Mouse (Mus musculus) MEL (cell line): ENCODE measurements at regions not wholly inside any gene's neighbourhood (a gene's known extent, or its start where the extent isn't known, plus 50 kb on each side); places are given as distances from the start of the nearest gene placed in this dataset.
"Not testable (repeated sequence)": the region's sequence is repeated elsewhere in the genome, so short reads cannot be mapped to it uniquely, and the experiment has no call there.

Source experiments
- DNase-seq: peaks from one replicate; pipeline ENCODE4 v3.0.0; 2011; ENCODE audit warnings: low read depth, low spot score
- H3K27ac ChIP-seq: 2 replicates; pipeline ENCODE4 v1.5.1; 2012; ENCODE audit warnings: low read depth, mild to moderate bottlenecking, control low read depth, low read length, moderate library complexity; ENCODE audit not compliant: control insufficient read depth
- H3K27me3 ChIP-seq, 2 experiments: fragments of 150-350 bp in 1 of 2; sonication (generic) in 1 of 2; 2 replicates each; pipeline ENCODE4 v1.6.1; 2012; ENCODE audit warnings: low read length in 2 of 2, mild to moderate bottlenecking in 2 of 2, improper control_type of control experiment in 1 of 2, moderate library complexity in 1 of 2; ENCODE audit not compliant: insufficient read depth in 2 of 2, control insufficient read depth in 1 of 2
- H3K36me3 ChIP-seq, 2 experiments: 2 replicates each; pipeline ENCODE4 v1.6.1; 2012 to 2014; ENCODE audit warnings: low read length in 2 of 2, improper control_type of control experiment in 1 of 2, inconsistent platforms in 1 of 2, mild to moderate bottlenecking in 1 of 2; ENCODE audit not compliant: insufficient read depth in 2 of 2, control insufficient read depth in 1 of 2
- H3K4me1 ChIP-seq, 2 experiments: fragments of 150-350 bp in 1 of 2; sonication (generic) in 1 of 2; 2 replicates each; pipeline ENCODE4 v1.6.1; 2012; ENCODE audit warnings: low read length in 2 of 2, improper control_type of control experiment in 1 of 2, mild to moderate bottlenecking in 1 of 2; ENCODE audit not compliant: insufficient read depth in 2 of 2, control insufficient read depth in 1 of 2
- H3K4me3 ChIP-seq, 2 experiments: fragments of 150-350 bp in 1 of 2; sonication (generic) in 1 of 2; 2 replicates each; pipeline ENCODE4 v1.5.1; 2012; ENCODE audit warnings: low read depth in 2 of 2, low read length in 2 of 2, mild to moderate bottlenecking in 2 of 2, moderate library complexity in 2 of 2, control low read depth in 1 of 2, improper control_type of control experiment in 1 of 2; ENCODE audit not compliant: control insufficient read depth in 1 of 2, insufficient read depth in 1 of 2
- H3K79me2 ChIP-seq: 2 replicates; pipeline ENCODE4 v1.6.1; 2012; ENCODE audit warnings: mild to moderate bottlenecking, low read length, moderate library complexity; ENCODE audit not compliant: control insufficient read depth, poor library complexity, insufficient read depth
- H3K9ac ChIP-seq: 2 replicates; pipeline ENCODE4 v1.6.1; 2012; ENCODE audit warnings: low read depth, mild to moderate bottlenecking, control low read depth, low read length, moderate library complexity; ENCODE audit not compliant: control insufficient read depth, poor library complexity, severe bottlenecking
- H3K9me3 ChIP-seq: fragments of 150-350 bp; sonication (generic); replicated peaks from 2 replicates; pipeline ENCODE4 v1.6.1; 2012; ENCODE audit warnings: mild to moderate bottlenecking, low read length, improper control_type of control experiment, moderate library complexity; ENCODE audit not compliant: insufficient read depth
- BHLHE40 ChIP-seq: IDR thresholded peaks from 2 replicates; pipeline ENCODE4 v1.6.1; 2012; ENCODE audit warnings: low read depth, mild to moderate bottlenecking, inconsistent platforms, low read length, improper control_type of control experiment, borderline replicate concordance
- CHD1 ChIP-seq: IDR thresholded peaks from 2 replicates; pipeline ENCODE4 v1.6.1; 2012; ENCODE audit warnings: low read depth, mild to moderate bottlenecking, inconsistent platforms, low read length, improper control_type of control experiment
- CHD2 ChIP-seq: IDR thresholded peaks from 2 replicates; pipeline ENCODE4 v1.6.1; 2011; ENCODE audit warnings: low read length, improper control_type of control experiment
- CTCF ChIP-seq, 3 experiments: IDR thresholded peaks in 2 of 3; conservative IDR thresholded peaks in 1 of 3; 2 replicates each; pipeline ENCODE4 v1.5.1; 2011 to 2012; ENCODE audit warnings: low read length in 3 of 3, low read depth in 2 of 3, mild to moderate bottlenecking in 2 of 3, improper control_type of control experiment in 1 of 3, inconsistent platforms in 1 of 3, mixed read lengths in 1 of 3, moderate library complexity in 1 of 3; ENCODE audit not compliant: control insufficient read depth in 1 of 3, insufficient read depth in 1 of 3, poor library complexity in 1 of 3, severe bottlenecking in 1 of 3
- ELF1 ChIP-seq: IDR thresholded peaks from 2 replicates; pipeline ENCODE4 v1.6.1; 2014; ENCODE audit warnings: low read depth, mild to moderate bottlenecking, inconsistent platforms, low read length, improper control_type of control experiment, moderate library complexity
- EP300 ChIP-seq, 2 experiments: IDR thresholded peaks; 2 replicates each; pipeline ENCODE4 v1.6.1; 2011; ENCODE audit warnings: improper control_type of control experiment in 2 of 2, low read length in 2 of 2, low read depth in 1 of 2, mild to moderate bottlenecking in 1 of 2
- GABPA ChIP-seq: IDR thresholded peaks from 2 replicates; pipeline ENCODE4 v1.6.1; 2012; ENCODE audit warnings: low read depth, mild to moderate bottlenecking, inconsistent platforms, low read length, improper control_type of control experiment, moderate library complexity
- GATA1 ChIP-seq: IDR thresholded peaks from 2 replicates; pipeline ENCODE4 v1.6.1; 2011; ENCODE audit warnings: low read depth, low read length, improper control_type of control experiment
- HCFC1 ChIP-seq: IDR thresholded peaks from 2 replicates; pipeline ENCODE4 v1.6.1; 2012; ENCODE audit warnings: low read depth, mild to moderate bottlenecking, inconsistent platforms, low read length, improper control_type of control experiment, moderate library complexity
- KAT2A ChIP-seq: conservative IDR thresholded peaks from 2 replicates; pipeline ENCODE4 v1.6.1; 2012; ENCODE audit warnings: low read depth, low read length, improper control_type of control experiment, inconsistent platforms
- MAX ChIP-seq: IDR thresholded peaks from 2 replicates; pipeline ENCODE4 v1.6.1; 2011; ENCODE audit warnings: low read length, improper control_type of control experiment
- MXI1 ChIP-seq: IDR thresholded peaks from 2 replicates; pipeline ENCODE4 v1.6.1; 2011; ENCODE audit warnings: mild to moderate bottlenecking, low read depth, low read length, improper control_type of control experiment
- MYC ChIP-seq: IDR thresholded peaks from 2 replicates; pipeline ENCODE4 v1.6.1; 2011; ENCODE audit warnings: low read depth, mild to moderate bottlenecking, low read length, improper control_type of control experiment, moderate library complexity
- POLR2AphosphoS2 ChIP-seq: IDR thresholded peaks from 2 replicates; pipeline ENCODE4 v1.6.1; 2011; ENCODE audit warnings: low read length, improper control_type of control experiment
- RAD21 ChIP-seq: IDR thresholded peaks from 2 replicates; pipeline ENCODE4 v1.6.1; 2011; ENCODE audit warnings: mild to moderate bottlenecking, low read depth, low read length, improper control_type of control experiment
- RCOR1 ChIP-seq: IDR thresholded peaks from 2 replicates; pipeline ENCODE4 v1.6.1; 2012; ENCODE audit warnings: low read depth, mild to moderate bottlenecking, inconsistent platforms, low read length, improper control_type of control experiment
- SIN3A ChIP-seq: IDR thresholded peaks from 2 replicates; pipeline ENCODE4 v1.6.1; 2012; ENCODE audit warnings: low read length, improper control_type of control experiment, inconsistent platforms
- USF1 ChIP-seq: IDR thresholded peaks from 2 replicates; pipeline ENCODE4 v1.6.1; 2014; ENCODE audit warnings: low read depth, mild to moderate bottlenecking, inconsistent platforms, low read length, improper control_type of control experiment, moderate library complexity
- ZMIZ1 ChIP-seq: IDR thresholded peaks from 2 replicates; pipeline ENCODE4 v1.6.1; 2012; ENCODE audit warnings: low read depth, mild to moderate bottlenecking, inconsistent platforms, low read length, improper control_type of control experiment, moderate library complexity
- ZNF384 ChIP-seq: IDR thresholded peaks from 2 replicates; pipeline ENCODE4 v1.6.1; 2012; ENCODE audit warnings: low read depth, mild to moderate bottlenecking, inconsistent platforms, low read length, improper control_type of control experiment

GRCm38 (mm10) chr3:36374939-36375338 lies 100.8 kb downstream of the Anxa5 start:
- H3K9ac ChIP-seq = no peak overlapping the region
- no peak overlapping the region for H3K4me3 ChIP-seq
- H3K27ac ChIP-seq = no peak overlapping the region
- H3K79me2 ChIP-seq = no peaks in the 10 kb centered on the region
- H3K27me3 ChIP-seq = no peaks in the 10 kb centered on the region; a peak in 1 of 4 replicates
- no peak for DNase-seq
- no peaks in the 10 kb centered on the region for H3K4me1 ChIP-seq
- no peak for TF ChIP-seq POLR2AphosphoS2
- no peak for TF ChIP-seq GATA1
- no peak for TF ChIP-seq SIN3A
- TF ChIP-seq ELF1 = no peak
- TF ChIP-seq ZNF384 = no peak
- TF ChIP-seq ZMIZ1 = no peak
- TF ChIP-seq MYC = no peak
- TF ChIP-seq RCOR1 = no peak
- TF ChIP-seq HCFC1 = no peak
- TF ChIP-seq CHD1 = no peak
- TF ChIP-seq RAD21 = no peak
- no peak for TF ChIP-seq CTCF (IDR thresholded peaks at IDR 0.05 in 2 of 3, conservative IDR thresholded peaks at IDR 0.05 in 1 of 3; ENCODE audit: control insufficient read depth in 1 of 3, insufficient read depth in 1 of 3, low read depth in 2 of 3, low read length in 3 of 3, poor library complexity in 1 of 3, severe bottlenecking in 1 of 3)
- TF ChIP-seq GABPA = no peak
- TF ChIP-seq EP300 (IDR thresholded peaks at IDR 0.05; ENCODE audit: low read depth in 1 of 2, low read length in 2 of 2) = no peak
- no peak for TF ChIP-seq CHD2
- TF ChIP-seq MAX = no peak
- no peak for TF ChIP-seq MXI1
- TF ChIP-seq KAT2A = no peak
- TF ChIP-seq, all 39 proteins: peak for 0
- no peaks in the 10 kb centered on the region for H3K9me3 ChIP-seq
- no peaks in the 10 kb centered on the region for H3K36me3 ChIP-seq

GRCm38 (mm10) chr3:36360933-36361332 lies 114.8 kb downstream of the Anxa5 start:
- H3K4me3 ChIP-seq = no peak overlapping the region
- no peak overlapping the region for H3K27ac ChIP-seq
- H3K9ac ChIP-seq = no peak overlapping the region
- no peak for DNase-seq
- H3K9me3 ChIP-seq = no peaks in the 10 kb centered on the region
- no peaks in the 10 kb centered on the region for H3K79me2 ChIP-seq
- H3K4me1 ChIP-seq = no peaks in the 10 kb centered on the region
- TF ChIP-seq BHLHE40 (no peak), USF1 (no peak)
- peaks cover 2 to 3% of the 10 kb centered on the region in 2 experiments; a peak in 2 of 4 replicates for H3K27me3 ChIP-seq
- no peaks in the 10 kb centered on the region for H3K36me3 ChIP-seq

- not testable (repeated sequence) for H3K27ac ChIP-seq, H3K27me3 ChIP-seq, H3K79me2 ChIP-seq, H3K9ac ChIP-seq, H3K4me3 ChIP-seq, H3K4me1 ChIP-seq, H3K9me3 ChIP-seq, H3K36me3 ChIP-seq
- DNase-seq = peak; percentile 17
These were observed 121.5 kb downstream of the Anxa5 start for GRCm38 (mm10) chr3:36354201-36354600.
